In the genomic region with DNA sequence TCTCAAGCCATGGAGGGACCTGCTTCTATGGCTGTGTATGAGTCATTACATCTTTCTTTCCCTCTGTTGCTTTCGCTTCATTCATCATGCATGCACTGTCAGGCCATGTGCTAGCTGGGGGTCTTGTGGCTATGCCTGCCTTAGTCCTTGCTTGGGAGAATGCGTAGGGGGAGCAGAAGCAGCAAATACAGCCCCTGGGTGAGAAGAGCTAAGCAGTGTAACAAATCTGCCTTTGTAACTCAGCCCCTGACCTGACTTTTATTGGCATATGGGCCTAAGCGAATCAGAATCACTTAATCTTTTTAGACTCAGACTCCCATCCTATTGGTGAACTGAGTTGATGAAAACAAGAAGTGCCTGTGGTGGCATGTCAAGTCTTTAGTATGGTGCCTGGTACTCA, we compare ENCODE assay signal across 24 mouse cellular contexts. TPM values are rescaled to one million over a fixed set of nuclear protein-coding genes. Genes with fewer than 3 reads are reported as not detected.
"Had no signal": no experiment of that assay in that cellular context is flagged by ENCODE, and none has a peak within 500 bp of the region (broad histone marks: within the 10 kb centered on the region; RNA-seq: fewer than 3 reads in every experiment).

No protein-coding gene starts in this region.

- H3K4me1 ChIP-seq: liver, embryonic 13.5 days; liver, embryonic 15.5 days; lung, embryonic 15.5 days; megakaryocyte, embryonic 14.5 days; neural tube, embryonic 12.5 days; stomach, embryonic 15.5 days had no signal

- H3K9ac ChIP-seq: liver, embryonic 13.5 days; liver, embryonic 15.5 days; liver, postnatal 0 days; lung, embryonic 15.5 days; neural tube, embryonic 12.5 days; stomach, embryonic 15.5 days had no signal

- ATAC-seq: liver, postnatal 0 days; lung, postnatal 0 days had no signal

- H3K36me3 ChIP-seq: liver, embryonic 13.5 days; liver, embryonic 15.5 days; lung, embryonic 15.5 days; neural tube, embryonic 12.5 days; stomach, embryonic 15.5 days had no signal

- H3K27me3 ChIP-seq: liver, embryonic 13.5 days; liver, embryonic 15.5 days; lung, embryonic 15.5 days; megakaryocyte, embryonic 14.5 days; stomach, embryonic 15.5 days had no signal

- H3K4me2 ChIP-seq: liver, embryonic 11.5 days; liver, embryonic 13.5 days; liver, embryonic 15.5 days; lung, embryonic 15.5 days; neural tube, embryonic 12.5 days; stomach, embryonic 15.5 days had no signal

- H3K27ac ChIP-seq: liver, embryonic 13.5 days; liver, embryonic 15.5 days; lung, embryonic 15.5 days; macrophage; neural tube, embryonic 12.5 days; stomach, embryonic 15.5 days; stomach, postnatal 0 days had no signal

- H3K9me3 ChIP-seq: liver, embryonic 13.5 days; liver, embryonic 15.5 days; lung, embryonic 15.5 days; megakaryocyte, embryonic 14.5 days; neural tube, embryonic 12.5 days; stomach, embryonic 15.5 days had no signal

- DNase-seq: liver, embryonic 13.5 days; liver, postnatal 0 days; lung, adult 2 months; lung, postnatal 14 days; lung, postnatal 36 days; right cerebral cortex, postnatal 14 days; thymus, adult 2 months; thymus, postnatal 25 days; thymus, postnatal 4 days had no signal

- H3K4me3 ChIP-seq: liver, embryonic 13.5 days; liver, embryonic 15.5 days; lung, embryonic 15.5 days; megakaryocyte, embryonic 14.5 days; neural tube, embryonic 12.5 days; stomach, embryonic 15.5 days had no signal

RNA-seq across cellular contexts. Expression of gene Gpr139, which starts 22.8 kb away (rescaled TPM):
- total RNA-seq: megakaryocyte progenitor cell, adult 5-6 weeks; monocyte, adult 5-6 weeks; neutrophil, adult 5-6 weeks had no signal
- polyA plus RNA-seq: liver, embryonic 11.5 days; liver, embryonic 13.5 days; liver, embryonic 15.5 days; liver, postnatal 0 days; lung, adult 2 months; lung, postnatal 0 days; macrophage; spleen, adult 2 months; stomach, embryonic 15.5 days; testis, adult 2 months; urinary bladder, adult 2 months had no signal
